Mouse (Mus musculus): ENCODE measurements around the gene Gm10570.
A peak's percentile ranks its signal among the peaks of the same experiment; 100 is the strongest.

The Gm10570 gene

DNA sequence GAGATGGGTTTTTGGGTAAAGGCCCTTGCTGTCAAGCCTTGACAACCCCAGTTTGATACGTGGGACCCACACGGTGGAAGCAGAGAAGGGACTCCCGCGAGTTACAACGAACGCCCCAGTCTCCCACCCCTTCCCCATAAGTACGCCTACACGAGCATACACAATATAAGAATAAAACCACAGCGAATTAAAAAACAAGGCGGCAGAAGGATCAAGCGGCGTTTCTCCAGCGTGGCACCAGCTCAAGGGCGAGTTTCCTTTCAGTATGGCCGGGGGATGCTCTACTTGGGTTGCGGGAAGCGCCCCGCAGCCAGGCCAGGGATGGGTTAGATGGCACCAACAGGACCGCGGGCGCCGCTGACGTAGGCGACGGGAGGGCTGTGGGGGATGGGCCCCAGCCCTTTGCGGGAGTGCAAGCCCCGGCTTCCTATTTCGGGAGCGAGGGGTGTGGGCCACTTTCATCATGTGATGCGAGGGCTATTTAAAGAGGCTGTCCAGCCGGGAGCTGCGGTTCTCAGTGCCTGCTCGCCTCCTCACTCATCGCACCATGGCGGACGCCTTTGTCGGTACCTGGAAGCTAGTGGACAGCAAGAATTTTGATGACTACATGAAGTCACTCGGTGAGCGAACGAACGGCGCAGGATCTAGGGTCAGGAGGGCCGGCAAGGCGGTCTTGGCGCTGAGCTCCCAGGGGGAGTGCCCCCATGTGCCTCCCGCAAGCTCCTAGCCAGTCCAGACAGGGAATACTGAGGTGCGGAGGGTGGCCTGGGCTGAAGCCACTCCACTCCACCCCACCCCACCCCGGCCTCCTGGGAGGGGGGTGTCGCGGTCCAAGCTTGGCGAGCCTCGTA, at the start of gene Gm10570, which contains the start of gene Fabp3:
Gene Gm10570 (minus strand): TSS at position 444 of the 851 bp plus-strand sequence.
Gene Fabp3 (plus strand): TSS at position 365 of the 851 bp plus-strand sequence.
- DNase-seq (ENCODE audit: low read depth, low spot score): peak; percentile 51

DNA sequence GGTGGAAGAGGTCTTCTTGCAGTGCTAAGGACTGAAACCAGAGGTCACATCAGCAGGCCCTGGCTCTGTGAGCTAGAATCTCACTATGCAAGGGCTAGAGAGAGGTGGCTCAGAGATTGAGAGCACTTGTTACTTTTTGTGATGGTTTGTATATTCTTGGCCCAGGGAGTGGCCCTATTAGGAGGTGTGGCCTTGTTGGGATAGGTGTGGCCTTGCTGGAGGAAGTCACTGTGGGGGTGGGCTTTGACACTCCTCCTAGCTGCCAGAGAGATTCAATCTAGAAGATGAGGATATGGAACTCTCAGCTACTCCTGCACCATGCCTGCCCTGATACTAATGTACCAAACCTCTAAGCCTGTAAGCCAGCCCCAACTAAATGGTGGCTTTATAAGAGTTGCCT, 49.5 kb upstream of the Gm10570 start:
- no peak for DNase-seq (ENCODE audit: low read depth, low spot score)

DNA sequence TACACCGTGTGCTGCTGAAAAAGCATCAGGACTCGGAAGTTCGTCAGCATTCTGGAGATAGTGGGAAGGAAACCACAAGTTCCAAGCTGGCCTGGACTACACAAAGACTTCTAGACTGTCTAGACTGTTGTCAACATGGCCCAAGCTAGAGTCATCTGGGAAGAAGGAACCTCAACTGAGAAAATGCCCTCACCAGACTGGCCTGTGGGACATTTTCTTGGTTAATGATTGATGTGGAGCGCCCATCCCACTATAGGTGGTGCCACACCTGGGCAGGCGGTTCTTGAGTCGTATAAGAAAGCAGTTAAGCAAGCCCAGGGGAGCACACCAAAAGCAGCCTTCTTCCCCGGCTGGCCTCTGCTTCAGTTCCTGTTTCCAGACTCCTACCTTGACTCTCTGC, 44.1 kb upstream of the Gm10570 start:
- no peak for DNase-seq (ENCODE audit: low read depth, low spot score)

DNA sequence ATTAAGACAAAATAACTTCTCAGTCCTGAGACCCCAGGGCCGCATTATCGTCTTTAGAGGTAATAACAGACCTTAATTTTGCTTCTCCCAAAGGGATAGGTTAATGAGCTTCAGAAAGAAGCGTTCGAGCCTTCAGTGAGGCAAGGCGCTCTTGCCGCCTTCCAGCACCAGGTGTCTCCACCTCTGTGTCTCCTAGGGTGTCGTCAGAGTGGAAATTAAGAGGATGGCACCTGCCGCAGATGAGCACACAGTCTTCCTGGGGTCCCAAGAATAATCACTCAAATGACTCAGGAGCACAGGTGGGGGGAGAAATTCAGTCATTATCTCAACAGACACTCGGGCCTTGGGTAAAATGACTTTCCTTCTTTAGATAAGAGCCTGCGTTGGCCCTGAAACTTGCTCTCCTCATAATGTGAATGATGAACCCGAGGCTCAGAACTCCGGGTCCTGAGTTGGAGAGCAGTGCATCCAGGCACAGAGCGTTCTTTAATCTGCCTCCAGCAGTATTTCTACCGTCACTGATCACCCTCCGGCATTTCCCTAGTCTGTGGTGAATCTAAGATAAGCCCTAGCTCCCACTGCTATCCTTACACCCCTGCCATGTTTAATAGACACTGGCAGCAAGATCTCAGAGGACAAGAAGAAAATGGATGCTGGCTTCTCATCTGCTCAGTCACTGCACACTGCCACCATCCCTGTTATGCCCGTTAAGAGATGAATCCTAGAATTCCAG, 42.4 kb upstream of the Gm10570 start:
- DNase-seq (ENCODE audit: low read depth, low spot score): no peak

DNA sequence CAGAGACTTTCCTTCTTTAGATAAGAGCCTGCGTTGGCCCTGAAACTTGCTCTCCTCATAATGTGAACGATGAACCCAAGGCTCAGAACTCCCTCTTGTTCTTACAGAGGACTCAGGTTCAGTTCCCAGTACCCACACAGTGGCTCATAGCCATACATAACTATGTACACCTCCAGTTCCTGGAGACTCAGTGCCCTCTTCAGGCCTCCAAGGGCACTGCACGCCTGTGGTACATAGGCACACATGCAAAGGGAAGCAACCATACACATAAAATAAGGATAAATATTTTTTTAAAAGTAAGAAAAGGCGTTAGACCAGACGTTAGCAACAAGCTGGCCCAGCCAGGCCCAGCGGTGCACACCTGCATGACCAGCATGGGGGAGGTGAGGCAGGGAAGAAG, 41.2 kb upstream of the Gm10570 start:
- no peak for DNase-seq (ENCODE audit: low read depth, low spot score)

DNA sequence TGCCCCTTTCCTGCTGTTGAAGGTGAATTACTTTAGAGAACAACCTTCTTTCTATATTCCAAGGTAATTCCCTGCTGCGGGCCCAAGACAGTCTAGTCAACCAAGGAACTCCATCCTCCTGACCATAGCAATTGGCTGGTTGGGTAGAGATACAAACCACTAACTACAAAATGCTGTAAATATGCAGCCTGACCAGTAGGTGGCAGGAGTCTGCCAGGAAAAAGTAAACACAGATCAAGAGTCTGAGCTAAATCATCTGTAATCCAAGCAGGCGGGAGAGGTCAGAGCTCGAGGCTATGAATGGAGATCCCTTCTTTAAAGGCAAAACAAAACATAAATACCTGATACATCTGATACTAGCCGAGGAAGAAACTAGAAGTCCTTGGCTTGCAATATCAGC, 33.2 kb upstream of the Gm10570 start:
- peak; percentile 16 for DNase-seq (ENCODE audit: low read depth, low spot score)

DNA sequence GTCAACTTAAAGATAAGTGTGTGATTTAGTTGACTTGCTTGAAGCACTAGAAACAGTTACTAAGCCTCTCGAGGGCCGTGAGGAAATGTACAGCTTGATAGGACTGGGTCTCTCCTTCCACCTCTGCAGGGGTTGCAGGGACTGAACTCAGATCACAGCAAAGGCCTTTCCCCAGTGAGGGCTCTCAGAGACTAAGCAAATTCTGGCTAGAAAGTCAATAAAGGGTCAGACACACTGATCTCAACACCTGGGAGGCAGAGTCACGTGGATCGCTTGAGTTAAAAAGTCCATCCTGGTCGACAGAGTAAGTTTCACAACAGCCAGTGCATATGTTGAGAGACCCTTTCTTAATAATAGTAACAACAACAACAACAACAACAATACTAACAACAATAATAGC, 27.4 kb upstream of the Gm10570 start:
- no peak for DNase-seq (ENCODE audit: low read depth, low spot score)

DNA sequence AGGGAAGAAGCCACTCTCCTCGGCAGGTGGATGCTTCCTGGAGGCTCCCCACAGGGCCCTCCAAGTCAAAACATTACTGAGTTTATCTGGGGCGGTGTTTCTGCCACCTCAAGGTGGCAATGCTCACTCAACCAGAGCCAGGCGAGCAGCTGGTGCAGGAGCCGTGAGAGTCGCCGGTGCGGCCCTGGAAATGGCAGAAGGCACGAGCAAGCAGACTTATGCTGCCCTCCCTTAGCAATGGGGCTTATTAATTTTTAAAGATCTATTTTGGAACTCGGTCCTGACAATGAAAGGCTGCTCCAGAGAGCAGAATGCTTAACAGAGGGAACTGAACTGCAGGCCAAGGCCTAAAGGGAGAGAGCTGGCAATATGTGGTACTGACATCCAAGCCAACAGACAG, 18.9 kb upstream of the Gm10570 start:
- DNase-seq (ENCODE audit: low read depth, low spot score): no peak

DNA sequence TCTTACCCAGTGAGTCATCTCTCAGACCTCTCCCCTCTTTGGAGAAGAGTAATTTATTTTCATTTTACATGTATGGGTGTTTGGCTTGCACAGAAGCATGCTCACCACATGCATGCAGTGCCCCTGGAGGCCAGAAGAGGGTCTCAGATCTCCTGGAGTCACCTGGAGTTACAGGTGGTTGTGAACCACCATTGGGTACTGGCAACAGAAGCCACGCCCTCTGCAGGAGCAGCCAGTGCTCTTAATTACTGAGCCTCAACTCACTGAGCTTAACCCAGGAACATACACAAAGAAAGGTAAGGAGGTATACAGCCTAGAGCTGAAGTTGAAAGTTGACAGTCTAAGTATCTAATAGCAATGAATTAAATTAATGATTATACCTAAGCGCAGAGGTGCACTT, 17.0 kb upstream of the Gm10570 start:
- no peak for DNase-seq (ENCODE audit: low read depth, low spot score)

DNA sequence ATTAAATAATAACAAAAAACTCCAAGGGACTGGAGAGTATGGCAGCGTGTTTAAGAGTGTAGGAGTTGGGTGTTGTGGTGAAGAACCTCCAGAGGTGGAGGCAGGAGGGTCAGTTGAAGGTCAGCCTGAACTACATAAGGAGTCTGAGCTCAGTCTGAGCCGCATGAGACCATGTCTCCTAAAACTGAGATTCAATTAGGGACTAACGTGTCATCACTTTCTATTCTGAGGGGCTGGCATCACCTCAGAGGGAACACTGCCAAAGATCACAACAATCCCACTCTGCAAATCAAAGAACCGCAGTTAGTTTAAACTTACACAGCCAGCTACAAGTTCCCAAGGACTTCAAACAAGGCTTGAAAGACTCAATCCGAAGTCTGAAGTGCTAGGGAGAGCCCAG, 15.1 kb upstream of the Gm10570 start:
- DNase-seq (ENCODE audit: low read depth, low spot score): no peak

- DNase-seq (ENCODE audit: low read depth, low spot score): no peak
Measured at GRCm38 (mm10) chr4:130323165-130323564, 14.7 kb upstream of the Gm10570 start.

GRCm38 (mm10) chr4:130322567-130322966, 14.1 kb upstream of the Gm10570 start:
- DNase-seq (ENCODE audit: low read depth, low spot score): no peak

- no peak for DNase-seq (ENCODE audit: low read depth, low spot score)
Measured at GRCm38 (mm10) chr4:130321640-130322039, 13.2 kb upstream of the Gm10570 start.

GRCm38 (mm10) chr4:130319564-130319963, 11.1 kb upstream of the Gm10570 start:
- DNase-seq (ENCODE audit: low read depth, low spot score): no peak

DNA sequence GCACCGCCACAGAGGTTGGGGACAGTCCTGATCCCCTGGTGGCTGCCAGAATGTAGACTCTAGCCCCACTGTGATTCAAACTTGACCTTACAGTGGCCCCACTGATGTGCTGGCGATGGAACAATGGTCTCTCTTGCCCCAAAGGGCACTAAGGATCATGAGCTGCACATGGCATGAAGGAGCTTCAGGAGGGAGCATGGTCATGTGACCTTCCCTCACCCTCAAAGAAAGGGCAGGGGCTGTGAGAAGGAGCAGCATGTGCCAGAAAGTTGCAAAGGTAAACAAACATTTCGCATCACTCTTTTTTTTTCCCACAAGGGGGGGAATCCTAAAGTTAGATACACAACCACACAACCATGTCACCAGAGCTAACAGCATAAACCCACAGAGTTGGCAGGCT, 9.6 kb upstream of the Gm10570 start:
- no peak for DNase-seq (ENCODE audit: low read depth, low spot score)

- no peak for DNase-seq (ENCODE audit: low read depth, low spot score)
Measured at GRCm38 (mm10) chr4:130316691-130317090, 8.2 kb upstream of the Gm10570 start.

GRCm38 (mm10) chr4:130315771-130316527, 7.5 kb upstream of the Gm10570 start:
- no peak for DNase-seq (ENCODE audit: low read depth, low spot score)

- no peak for DNase-seq (ENCODE audit: low read depth, low spot score)
Measured at GRCm38 (mm10) chr4:130313552-130313951, 5.1 kb upstream of the Gm10570 start.

GRCm38 (mm10) chr4:130312526-130312925, 4.1 kb upstream of the Gm10570 start:
- DNase-seq (ENCODE audit: low read depth, low spot score): no peak

- DNase-seq (ENCODE audit: low read depth, low spot score): no peak
Measured at GRCm38 (mm10) chr4:130309254-130309653, 780 bp upstream of the Gm10570 start.

DNA sequence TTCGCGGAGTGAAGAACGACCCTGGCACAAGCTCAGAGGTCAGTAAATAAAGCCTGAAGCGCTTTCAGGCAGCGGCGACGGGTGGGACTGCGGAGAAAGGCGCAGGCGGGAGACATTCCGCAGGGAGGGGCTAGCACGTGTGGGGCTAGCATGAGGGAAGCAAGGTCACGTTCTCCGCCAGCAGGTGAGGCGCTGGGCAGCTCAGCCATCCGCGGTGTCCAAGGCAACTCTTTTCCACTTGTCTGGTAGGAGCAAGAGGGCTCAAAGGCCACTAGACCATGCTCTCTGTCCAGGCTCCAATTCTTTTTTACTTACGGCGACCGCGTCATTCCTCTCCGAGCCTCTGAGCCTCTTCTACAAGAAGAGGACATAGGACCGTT, 633 bp downstream of the Gm10570 start:
- DNase-seq (ENCODE audit: low read depth, low spot score): no peak

Measured in brain, embryonic 18.5 days (tissue).